Mouse (Mus musculus) heart, postnatal 0 days (tissue): ENCODE results near the gene H2-Q10.
"Not testable (repeated sequence)": the region's sequence is repeated elsewhere in the genome, so short reads cannot be mapped to it uniquely, and the experiment has no call there.

Experiments used
- CTCF ChIP-seq: IDR thresholded peaks from 2 replicates; pipeline ENCODE4 v1.5.1; 2016; ENCODE audit warnings: antibody characterized with exemption, control low read depth, low read depth
- EP300 ChIP-seq: IDR thresholded peaks from 2 replicates; pipeline ENCODE4 v1.6.1; 2016; ENCODE audit warnings: antibody characterized with exemption, low read depth

DNA sequence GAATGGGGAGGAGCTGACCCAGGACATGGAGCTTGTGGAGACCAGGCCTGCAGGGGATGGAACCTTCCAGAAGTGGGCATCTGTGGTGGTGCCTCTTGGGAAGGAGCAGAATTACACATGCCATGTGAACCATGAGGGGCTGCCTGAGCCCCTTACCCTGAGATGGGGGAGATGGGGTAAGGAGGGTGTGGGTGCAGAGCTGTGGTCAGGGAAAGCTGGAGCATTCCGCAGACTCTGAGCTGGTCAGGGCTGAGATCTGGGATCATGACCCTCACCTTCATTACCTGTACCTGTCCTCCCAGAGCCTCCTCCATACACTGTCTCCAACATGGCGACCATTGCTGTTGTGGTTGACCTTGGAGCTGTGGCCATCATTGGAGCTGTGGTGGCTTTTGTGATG, 27.5 kb upstream of the H2-Q10 start:
- not testable (repeated sequence) for TF ChIP-seq CTCF, EP300
